Comparison of ENCODE assay signal across 13 mouse cellular contexts in the genomic region with DNA sequence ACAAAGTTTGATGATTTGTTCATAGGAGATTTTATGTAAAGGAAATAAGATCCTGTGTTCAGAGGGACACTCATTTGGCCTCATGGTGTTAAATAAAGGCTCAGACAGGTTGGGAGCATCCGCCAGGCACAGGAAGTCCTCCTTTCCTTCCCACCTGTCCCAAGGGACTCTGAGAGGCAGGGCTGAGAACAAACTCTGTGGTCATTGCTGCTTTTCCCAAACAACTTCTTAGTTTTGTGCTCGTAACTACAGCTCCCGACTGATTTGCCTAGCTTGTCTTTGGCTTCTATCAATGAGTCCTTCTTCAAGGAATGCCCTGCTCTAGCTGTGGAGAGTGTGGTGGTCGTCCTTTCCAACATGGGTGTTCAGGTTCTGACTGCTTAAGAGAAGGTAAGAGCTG. TPM values are rescaled to one million over a fixed set of nuclear protein-coding genes. Genes with fewer than 3 reads are reported as not detected.
A peak's percentile ranks its signal among the peaks of the same experiment; 100 is the strongest.
DNase-seq lines count a peak whose midpoint lies in the region; ATAC-seq and TF ChIP-seq lines count a peak whose summit lies in the region.
"Had no signal": no experiment of that assay in that cellular context is flagged by ENCODE, and none has a peak within 500 bp of the region (broad histone marks: within the 10 kb centered on the region; RNA-seq: fewer than 3 reads in every experiment).

No protein-coding gene starts in this region.

- TF ChIP-seq RAD21 in CH12.LX (IDR thresholded peaks at IDR 0.05; ENCODE audit: low read depth, low read length), result no peak

- TF ChIP-seq EP300 in CH12.LX (IDR thresholded peaks at IDR 0.05; ENCODE audit: low read length), result no peak

- H3K4me3 ChIP-seq in heart, embryonic 10.5 days, result no peak overlapping the region
- no peak overlapping the region for H3K4me3 ChIP-seq in CH12.LX (replicated peaks in 1 of 3; ENCODE audit: low read depth in 2 of 3, low read length in 2 of 3, poor library complexity in 1 of 3)
- no peak overlapping the region for H3K4me3 ChIP-seq in heart, embryonic 16.5 days (ENCODE audit: low read length)
- H3K4me3 ChIP-seq in limb, embryonic 10.5 days, result peak overlapping the region; percentile 61; the same call in 1 of the 2 replicates
- no peak overlapping the region for H3K4me3 ChIP-seq in layer of hippocampus, adult 2 months
- no peak overlapping the region for H3K4me3 ChIP-seq in forebrain, embryonic 16.5 days (replicated peaks; ENCODE audit: low read length)

- whole genome bisulfite sequencing in heart, embryonic 10.5 days, result 75% methylated on average over 4 of the region's 4 CpGs
- WGBS in heart, embryonic 16.5 days, result 66% methylated on average over 4 of the region's 4 CpGs
- 82% methylated on average over 4 of the region's 4 CpGs for WGBS in limb, embryonic 10.5 days
- 89% methylated on average over 4 of the region's 4 CpGs for WGBS in forebrain, embryonic 16.5 days

- in situ Hi-C loops in CH12.LX (cut with MboI; ENCODE audit: low pct_ligation_motif_present, low pct_unique_long_range_greater_than_20kb, low sequenced_read_pairs), result no loop called here

- ATAC-seq in heart, embryonic 16.5 days (replicated peaks; ENCODE audit: extremely low read depth, insufficient read depth, low FRiP score), result no peak
- no peak for ATAC-seq in forebrain, embryonic 16.5 days

- H3K79me2 ChIP-seq in CH12.LX (replicated peaks; ENCODE audit: control insufficient read depth, extremely low read depth, insufficient read depth, poor library complexity, severe bottlenecking), result no peaks in the 10 kb centered on the region

- H3K36me3 ChIP-seq in heart, embryonic 10.5 days, result no peaks in the 10 kb centered on the region
- no peaks in the 10 kb centered on the region for H3K36me3 ChIP-seq in CH12.LX (replicated peaks in 1 of 2; ENCODE audit: control insufficient read depth in 1 of 2, insufficient read depth in 1 of 2, low read length in 1 of 2)
- H3K36me3 ChIP-seq in heart, embryonic 16.5 days (ENCODE audit: control insufficient read depth, insufficient read depth), result no peaks in the 10 kb centered on the region
- H3K36me3 ChIP-seq in limb, embryonic 10.5 days, result no peaks in the 10 kb centered on the region
- H3K36me3 ChIP-seq in forebrain, embryonic 16.5 days (ENCODE audit: control insufficient read depth, insufficient read depth), result no peaks in the 10 kb centered on the region
- H3K36me3 ChIP-seq: liver, embryonic 13.5 days had no signal

- dilution Hi-C loops in CH12.LX (cut with MboI; ENCODE audit: extremely low pct_ligation_motif_present, extremely low pct_unique_long_range_greater_than_20kb, low sequenced_read_pairs), result no loop called here

- no peak overlapping the region for H3K27ac ChIP-seq in heart, embryonic 10.5 days
- no peak overlapping the region for H3K27ac ChIP-seq in CH12.LX (ENCODE audit: insufficient read depth, low read depth)
- no peak overlapping the region for H3K27ac ChIP-seq in heart, embryonic 16.5 days (ENCODE audit: low read length)
- peak overlapping the region; percentile 97 for H3K27ac ChIP-seq in limb, embryonic 10.5 days
- H3K27ac ChIP-seq in layer of hippocampus, adult 2 months, result no peak overlapping the region
- H3K27ac ChIP-seq in forebrain, embryonic 16.5 days (ENCODE audit: low read length), result no peak overlapping the region
- H3K27ac ChIP-seq: liver, embryonic 13.5 days; stomach, postnatal 0 days had no signal

- no peak for TF ChIP-seq POLR2A in CH12.LX (IDR thresholded peaks at IDR 0.05; ENCODE audit: low read depth, low read length)

- H3K9me3 ChIP-seq in heart, embryonic 10.5 days, result no peaks in the 10 kb centered on the region
- peaks cover 11% of the 10 kb centered on the region for H3K9me3 ChIP-seq in CH12.LX (replicated peaks; ENCODE audit: low read length)
- H3K9me3 ChIP-seq in heart, embryonic 16.5 days (replicated peaks; ENCODE audit: control insufficient read depth, low read length), result no peaks in the 10 kb centered on the region
- no peaks in the 10 kb centered on the region for H3K9me3 ChIP-seq in limb, embryonic 10.5 days (replicated peaks)
- no peaks in the 10 kb centered on the region for H3K9me3 ChIP-seq in forebrain, embryonic 16.5 days (ENCODE audit: control insufficient read depth, low read length)
- H3K9me3 ChIP-seq: G1E; liver, embryonic 13.5 days had no signal

- DNase-seq in heart, adult 11 months, result peak; percentile 90
- no peak for DNase-seq in heart, embryonic 10.5 days (ENCODE audit: low spot score)
- no peak for DNase-seq in CH12.LX (ENCODE audit: extremely low read depth)
- no peak for DNase-seq in limb, embryonic 10.5 days (ENCODE audit: low spot score)
- DNase-seq in layer of hippocampus, adult 2 months (ENCODE audit: low spot score in 2 of 2), result no peak
- no peak for DNase-seq in thymus, postnatal 36 days
- DNase-seq: cerebellum, adult 9-10 months; kidney, postnatal 10 days; liver, embryonic 13.5 days had no signal

- H3K9ac ChIP-seq in CH12.LX (ENCODE audit: insufficient read depth, low read depth), result no peak overlapping the region
- no peak overlapping the region for H3K9ac ChIP-seq in heart, embryonic 16.5 days (ENCODE audit: low read length)
- no peak overlapping the region for H3K9ac ChIP-seq in forebrain, embryonic 16.5 days (replicated peaks; ENCODE audit: low read depth, low read length)
- H3K9ac ChIP-seq: liver, embryonic 13.5 days had no signal

- H3K27me3 ChIP-seq in heart, embryonic 10.5 days (ENCODE audit: insufficient read depth, poor library complexity, severe bottlenecking), result no peaks in the 10 kb centered on the region
- H3K27me3 ChIP-seq in CH12.LX (replicated peaks), result no peaks in the 10 kb centered on the region
- H3K27me3 ChIP-seq in heart, embryonic 16.5 days (ENCODE audit: control insufficient read depth, insufficient read depth, low read length), result no peaks in the 10 kb centered on the region
- no peaks in the 10 kb centered on the region for H3K27me3 ChIP-seq in limb, embryonic 10.5 days (ENCODE audit: low read depth, poor library complexity, severe bottlenecking)
- H3K27me3 ChIP-seq in forebrain, embryonic 16.5 days (replicated peaks; ENCODE audit: control insufficient read depth, insufficient read depth, low read length), result no peaks in the 10 kb centered on the region

- no peak for TF ChIP-seq CTCF in CH12.LX (conservative IDR thresholded peaks at IDR 0.05 in 1 of 2, IDR thresholded peaks at IDR 0.05 in 1 of 2; ENCODE audit: low read depth in 2 of 2, low read length in 2 of 2)
- TF ChIP-seq CTCF in layer of hippocampus, adult 2 months (conservative IDR thresholded peaks at IDR 0.05), result no peak

- H3K4me2 ChIP-seq in CH12.LX (ENCODE audit: insufficient read depth, low read depth, poor library complexity, severe bottlenecking), result 0 out of 2 replicates have a peak overlapping the region, but pooled peaks have one; percentile 29
- peak overlapping the region; percentile 26; the same call in 1 of the 2 replicates for H3K4me2 ChIP-seq in heart, embryonic 16.5 days (ENCODE audit: low read depth, low read length)
- H3K4me2 ChIP-seq in forebrain, embryonic 16.5 days (ENCODE audit: low read length), result no peak overlapping the region

- peaks cover 9% of the 10 kb centered on the region for H3K4me1 ChIP-seq in heart, embryonic 10.5 days
- peaks cover 0 to 6% of the 10 kb centered on the region in 2 experiments; a peak in 1 of 4 replicates for H3K4me1 ChIP-seq in CH12.LX (ENCODE audit: control insufficient read depth in 1 of 2, insufficient read depth in 2 of 2)
- peaks cover 7% of the 10 kb centered on the region for H3K4me1 ChIP-seq in heart, embryonic 16.5 days (ENCODE audit: control insufficient read depth, insufficient read depth, low read length)
- peaks cover 31% of the 10 kb centered on the region for H3K4me1 ChIP-seq in limb, embryonic 10.5 days
- H3K4me1 ChIP-seq in forebrain, embryonic 16.5 days (replicated peaks; ENCODE audit: control insufficient read depth, insufficient read depth, low read length), result peaks cover 7% of the 10 kb centered on the region

TF ChIP-seq in CH12.LX, 34 proteins besides CTCF, POLR2A, EP300 and RAD21 (continues in another document):
- TF ChIP-seq ZNF384 (IDR thresholded peaks at IDR 0.05; ENCODE audit: low read depth, low read length) (no peak), MXI1 (IDR thresholded peaks at IDR 0.05; ENCODE audit: low read depth, low read length) (no peak), IRF4 (IDR thresholded peaks at IDR 0.05; ENCODE audit: low read depth, low read length) (no peak), ZKSCAN1 (IDR thresholded peaks at IDR 0.05; ENCODE audit: borderline replicate concordance, low read depth, low read length) (no peak), CHD1 (IDR thresholded peaks at IDR 0.05; ENCODE audit: low read depth, low read length) (no peak), USF2 (conservative IDR thresholded peaks at IDR 0.05; ENCODE audit: low read depth, low read length) (no peak), CHD2 (IDR thresholded peaks at IDR 0.05; ENCODE audit: low read length) (no peak), KAT2A (IDR thresholded peaks at IDR 0.05; ENCODE audit: insufficient replicate concordance, low read length) (no peak), NELFE (IDR thresholded peaks at IDR 0.05; ENCODE audit: low read depth, low read length) (no peak), ZMIZ1 (IDR thresholded peaks at IDR 0.05; ENCODE audit: low read depth, low read length) (no peak), BHLHE40 (IDR thresholded peaks at IDR 0.05; ENCODE audit: low read depth, low read length) (no peak), TCF12 (IDR thresholded peaks at IDR 0.05; ENCODE audit: low read depth, low read length) (no peak), MAFK (IDR thresholded peaks at IDR 0.05; ENCODE audit: insufficient replicate concordance, low read length) (no peak)

RNA-seq across cellular contexts. Expression of a gene that starts 18.1 kb away (rescaled TPM):
- 7.4 and 11.1 TPM in 2 replicates for polyA plus RNA-seq in heart, embryonic 10.5 days (2016; fragmentation: Nextera tagmentation; extraction: Ambion mirVana)
- 3.4 and 3.7 TPM in 2 replicates for total RNA-seq in CH12.LX (2012; rRNA removed)
- 3.5 and 6.2 TPM in 2 replicates for total RNA-seq in CH12.LX (2014; rRNA removed)
- 2.4 and 3.8 TPM in 2 replicates for polyA plus RNA-seq in CH12.LX (2012; ENCODE audit: insufficient read length, low read depth)
- polyA plus RNA-seq in heart, embryonic 16.5 days (2015; fragmentation: Nextera tagmentation; extraction: Ambion mirVana), result 1.7 and 4.6 TPM in 2 replicates
- 12.3 and 14.2 TPM in 2 replicates for polyA plus RNA-seq in limb, embryonic 10.5 days (2016; fragmentation: Nextera tagmentation; extraction: Ambion mirVana)
- total RNA-seq in layer of hippocampus, adult 2 months (2021), result 1 to 10 TPM; 4.7 to 5.0 TPM
- 8.5 and 9.4 TPM in 2 replicates for polyA plus RNA-seq in forebrain, embryonic 16.5 days (2015; fragmentation: Nextera tagmentation; extraction: Ambion mirVana)

RNA-seq across cellular contexts. Expression of a gene that starts 18.3 kb away (rescaled TPM):
- 7.2 and 11.2 TPM in 2 replicates for polyA plus RNA-seq in heart, embryonic 10.5 days (2016; fragmentation: Nextera tagmentation; extraction: Ambion mirVana)
- 1.7 and 3.3 TPM in 2 replicates for total RNA-seq in CH12.LX (2012; rRNA removed)
- total RNA-seq in CH12.LX (2014; rRNA removed), result 4.3 and 5.1 TPM in 2 replicates
- 2.7 and 3.2 TPM in 2 replicates for polyA plus RNA-seq in CH12.LX (2012; ENCODE audit: insufficient read length, low read depth)
- 9.1 and 9.6 TPM in 2 replicates for polyA plus RNA-seq in heart, embryonic 16.5 days (2015; fragmentation: Nextera tagmentation; extraction: Ambion mirVana)
- polyA plus RNA-seq in limb, embryonic 10.5 days (2016; fragmentation: Nextera tagmentation; extraction: Ambion mirVana), result 34.3 and 72.4 TPM in 2 replicates
- total RNA-seq in layer of hippocampus, adult 2 months (2021), result 10 to 100 TPM; 28.2 to 31.0 TPM
- polyA plus RNA-seq in forebrain, embryonic 16.5 days (2015; fragmentation: Nextera tagmentation; extraction: Ambion mirVana), result 15.8 and 17.8 TPM in 2 replicates
